Mouse (Mus musculus) E14TG2a.4 (cell line): ENCODE data around the gene Cntn3.

Experiments
- H3K27me3 ChIP-seq: 2 replicates; pipeline ENCODE4 v1.6.1; 2014; ENCODE audit warnings: low read length, control low read depth; ENCODE audit not compliant: insufficient read depth
- H3K36me3 ChIP-seq: 2 replicates; pipeline ENCODE4 v1.6.1; 2014; ENCODE audit warnings: low read length, control low read depth; ENCODE audit not compliant: insufficient read depth
- H3K4me1 ChIP-seq: replicated peaks from 2 replicates; pipeline ENCODE4 v1.6.1; 2014; ENCODE audit warnings: low read depth, low read length, control low read depth
- H3K4me3 ChIP-seq: replicated peaks from 2 replicates; pipeline ENCODE4 v1.5.1; 2014; ENCODE audit warnings: mild to moderate bottlenecking, low read length
- H3K9me3 ChIP-seq: 2 replicates; pipeline ENCODE4 v1.6.1; 2014; ENCODE audit warnings: low read length, control low read depth
- CTCF ChIP-seq: conservative IDR thresholded peaks from 2 replicates; pipeline ENCODE4 v1.5.1; 2014; ENCODE audit warnings: low read length
- NANOG ChIP-seq: IDR thresholded peaks from 2 replicates; pipeline ENCODE4 v1.6.1; 2014; ENCODE audit warnings: borderline replicate concordance, low read length, mixed read lengths
- POU5F1 ChIP-seq: IDR thresholded peaks from 2 replicates; pipeline ENCODE4 v1.6.1; 2014; ENCODE audit warnings: low read length, borderline replicate concordance

Gene Cntn3

GRCm38 (mm10) chr6:102231015-102231414 is 341.9 kb downstream of the Cntn3 start:
- H3K4me1 ChIP-seq, result no peaks in the 10 kb centered on the region
- no peaks in the 10 kb centered on the region for H3K9me3 ChIP-seq
- TF ChIP-seq CTCF, result no peak
- TF ChIP-seq NANOG, result no peak
- TF ChIP-seq POU5F1, result no peak

GRCm38 (mm10) chr6:102186316-102186715 is 386.6 kb downstream of the Cntn3 start:
- Histone ChIP-seq H3K36me3 (no peaks in the 10 kb centered on the region), H3K4me3 (no peak overlapping the region), H3K9me3 (no peaks in the 10 kb centered on the region), H3K27me3 (no peaks in the 10 kb centered on the region), H3K4me1 (no peaks in the 10 kb centered on the region)
- TF ChIP-seq NANOG (no peak), CTCF (no peak), POU5F1 (no peak)

More at GRCm38 (mm10) chr6:102231015-102231414, 341.9 kb downstream of the Cntn3 start:
- no peak overlapping the region for H3K4me3 ChIP-seq
- H3K27me3 ChIP-seq, result no peaks in the 10 kb centered on the region
- no peaks in the 10 kb centered on the region for H3K36me3 ChIP-seq

- TF ChIP-seq CTCF (peak; percentile 86), POU5F1 (no peak)
- no peaks in the 10 kb centered on the region for H3K4me1 ChIP-seq
- H3K4me3 ChIP-seq, result no peak overlapping the region
- H3K36me3 ChIP-seq, result no peaks in the 10 kb centered on the region
- peaks cover 11% of the 10 kb centered on the region for H3K9me3 ChIP-seq
- H3K27me3 ChIP-seq, result no peaks in the 10 kb centered on the region
Measured at GRCm38 (mm10) chr6:102170913-102171312, 402.0 kb downstream of the Cntn3 start.

- no peaks in the 10 kb centered on the region for H3K9me3 ChIP-seq
- no peaks in the 10 kb centered on the region for H3K36me3 ChIP-seq
- TF ChIP-seq POU5F1, result no peak
- TF ChIP-seq CTCF, result no peak
- no peak for TF ChIP-seq NANOG
- no peaks in the 10 kb centered on the region for H3K4me1 ChIP-seq
- H3K4me3 ChIP-seq, result no peak overlapping the region
- no peaks in the 10 kb centered on the region for H3K27me3 ChIP-seq
Measured at GRCm38 (mm10) chr6:102161186-102161585, 411.7 kb downstream of the Cntn3 start.

- TF ChIP-seq POU5F1 (no peak), CTCF (no peak), NANOG (no peak)
- no peak overlapping the region for H3K4me3 ChIP-seq
- H3K36me3 ChIP-seq, result no peaks in the 10 kb centered on the region
Measured at GRCm38 (mm10) chr6:102121676-102122075, 451.2 kb downstream of the Cntn3 start.

GRCm38 (mm10) chr6:102120003-102120402 is 452.9 kb downstream of the Cntn3 start:
- TF ChIP-seq POU5F1, result no peak
- Histone ChIP-seq H3K4me1 (no peaks in the 10 kb centered on the region; the same call in 1 of the 2 replicates), H3K36me3 (no peaks in the 10 kb centered on the region)

More at GRCm38 (mm10) chr6:102121676-102122075, 451.2 kb downstream of the Cntn3 start:
- H3K4me1 ChIP-seq, result no peaks in the 10 kb centered on the region; the same call in 1 of the 2 replicates
- H3K27me3 ChIP-seq, result no peaks in the 10 kb centered on the region
- H3K9me3 ChIP-seq, result 0 out of 2 replicates have a peak, but pooled peaks cover 6% of the 10 kb centered on the region

GRCm38 (mm10) chr6:102113629-102114028 is 459.3 kb downstream of the Cntn3 start:
- Histone ChIP-seq H3K36me3 (no peaks in the 10 kb centered on the region), H3K27me3 (no peaks in the 10 kb centered on the region), H3K4me3 (no peak overlapping the region), H3K4me1 (no peaks in the 10 kb centered on the region), H3K9me3 (no peaks in the 10 kb centered on the region)
- TF ChIP-seq CTCF, result no peak

More at GRCm38 (mm10) chr6:102120003-102120402, 452.9 kb downstream of the Cntn3 start:
- Histone ChIP-seq H3K9me3 (0 out of 2 replicates have a peak, but pooled peaks cover 3% of the 10 kb centered on the region), H3K27me3 (no peaks in the 10 kb centered on the region), H3K4me3 (no peak overlapping the region)
